Mouse (Mus musculus): Measurements from ENCODE around the gene 4921504E06Rik.

GRCm38 (mm10) chr2:19524071-19524470 lies 29.6 kb downstream of the 4921504E06Rik start:
- TF ChIP-seq GATA1 (IDR thresholded peaks at IDR 0.05; ENCODE audit: borderline replicate concordance, low read length), result no peak
- no peak for TF ChIP-seq CTCF (IDR thresholded peaks at IDR 0.05; ENCODE audit: low read depth, low read length)
- TF ChIP-seq GATA2 (IDR thresholded peaks at IDR 0.05; ENCODE audit: borderline replicate concordance, low read depth, low read length), result no peak
- TF ChIP-seq POLR2AphosphoS5 (IDR thresholded peaks at IDR 0.05; ENCODE audit: insufficient replicate concordance, low read depth, low read length), result no peak

Measured in G1E (cell line).